Mouse (Mus musculus): ENCODE measurements around the gene Mrpl50. TPM values are rescaled to one million over a fixed set of nuclear protein-coding genes. Genes with fewer than 3 reads are reported as not detected.

Mrpl50 gene
- 1.6 and 2.3 TPM in 2 replicates for polyA plus RNA-seq (2012; rRNA removed)

DNA sequence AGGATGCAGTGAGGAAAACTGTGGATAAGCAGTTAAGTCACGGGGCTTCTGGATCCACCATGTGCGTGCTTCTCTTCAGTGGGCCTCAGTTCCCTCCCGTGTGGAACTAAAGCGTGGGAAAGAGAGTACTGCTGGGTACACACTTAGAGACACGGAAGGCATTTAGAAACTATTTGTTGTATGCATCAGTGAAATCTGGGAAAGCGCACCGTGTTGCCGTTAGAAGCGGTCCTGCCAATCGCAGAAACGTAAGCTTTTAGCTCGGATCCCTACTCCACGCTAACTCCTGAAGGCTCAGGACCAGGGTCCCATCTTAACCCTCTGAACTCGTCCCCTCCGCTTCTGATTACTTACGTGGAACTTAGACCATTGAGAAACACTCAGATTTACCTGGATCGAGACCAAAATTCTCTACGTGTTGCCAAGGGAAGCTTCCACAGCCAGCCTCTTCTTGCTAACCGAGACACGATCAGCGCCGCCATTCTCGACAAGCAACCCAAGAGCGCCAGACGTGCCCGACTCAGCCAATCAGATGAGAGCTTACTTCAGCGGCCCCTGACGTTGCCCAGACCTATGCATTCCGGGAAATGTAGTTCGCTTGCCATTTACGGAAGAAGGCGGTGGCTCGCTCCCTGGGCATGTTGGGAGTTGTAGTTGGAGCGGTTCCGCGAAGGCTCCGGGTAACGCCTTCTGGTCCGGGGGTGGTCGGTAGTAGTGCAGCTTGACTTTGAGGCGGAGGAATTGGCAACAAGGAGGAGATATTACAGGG, at the start of gene Mrpl50, which contains the start of gene Zfp189:
Gene Mrpl50, minus strand, starts transcription at position 522 of the 769 bp plus-strand sequence.
Gene Zfp189, plus strand, starts transcription at position 605 of the 769 bp plus-strand sequence.

GRCm38 (mm10) chr4:49549383-49549782, 28.5 kb upstream of the Mrpl50 start, which contains the start of gene Aldob:
TSS of gene Aldob (minus strand) at chr4:49549546.

DNA sequence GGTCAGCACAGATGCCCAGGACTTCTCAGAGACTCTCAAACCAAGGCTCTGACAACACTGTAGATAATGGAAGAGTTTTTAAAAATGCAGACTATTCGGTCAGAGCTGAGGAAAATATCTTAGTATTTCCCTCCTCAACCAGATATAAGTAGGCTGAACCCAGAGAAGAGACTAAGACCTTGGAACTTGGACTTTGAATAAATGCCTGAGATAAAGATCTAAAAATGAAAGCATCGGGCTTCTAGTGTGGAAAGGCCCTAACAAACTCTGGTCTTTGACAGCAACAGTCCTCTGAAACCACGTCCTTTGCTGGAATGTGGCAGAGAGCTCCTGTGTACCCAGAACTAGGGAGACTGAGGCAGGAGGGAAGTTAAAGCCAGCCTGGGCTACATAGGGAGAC, 14.5 kb downstream of the Mrpl50 start, which contains the start of gene Baat:
Gene Baat, minus strand, starts transcription at position 172 of the 400 bp plus-strand sequence.

DNA sequence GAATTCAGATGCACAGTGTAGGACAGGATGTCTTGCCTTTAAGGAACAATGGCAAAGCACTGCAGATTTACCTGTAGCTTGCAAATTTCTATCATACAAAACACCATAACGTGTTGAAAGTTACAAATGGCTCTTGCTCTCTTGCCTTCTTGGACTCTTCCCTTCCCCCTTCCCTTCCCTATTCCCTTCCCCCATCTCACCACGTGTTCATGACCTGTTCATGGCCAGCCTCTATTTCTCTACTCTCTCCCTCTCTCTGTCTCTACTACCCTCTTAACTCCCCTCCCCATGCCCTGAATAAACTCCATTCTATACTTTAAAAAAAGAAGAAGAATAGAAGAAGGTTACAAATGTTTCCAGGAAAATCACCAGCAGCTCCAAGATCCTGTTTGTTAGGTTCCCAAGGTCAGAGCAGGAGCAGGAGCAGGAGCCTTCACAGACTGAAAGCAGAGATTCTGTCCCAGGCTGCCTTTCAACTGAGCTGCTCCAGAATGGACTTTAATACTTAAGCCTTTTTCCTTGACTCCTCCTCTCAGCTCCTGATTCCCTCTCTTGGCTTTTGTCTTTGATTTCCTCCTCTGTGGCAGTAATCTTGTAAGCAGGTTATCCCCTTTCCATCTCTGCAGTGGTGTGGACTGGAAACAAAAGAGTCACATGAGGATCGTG, 47.3 kb downstream of the Mrpl50 start, which contains the start of gene Acnat1:
Gene Acnat1, minus strand, starts transcription at position 478 of the 666 bp plus-strand sequence.

Other genes starting within 250 kb of the Mrpl50 start
- not detected in 2 replicates for gene Acnat2, start 112.9 kb downstream of the Mrpl50 start, polyA plus RNA-seq (2012; rRNA removed)
- 7.2 and 7.4 TPM in 2 replicates for gene Acnat1, start 47.2 kb downstream of the Mrpl50 start, polyA plus RNA-seq (2012; rRNA removed)
- 0.21 TPM in 1 of 2 replicates, not detected in the other for gene Baat, start 14.5 kb downstream of the Mrpl50 start, polyA plus RNA-seq (2012; rRNA removed)
- gene Zfp189, start 83 bp upstream of the Mrpl50 start, polyA plus RNA-seq (2012; rRNA removed): 0.31 and 0.36 TPM in 2 replicates
- 50.0 and 64.2 TPM in 2 replicates for gene Aldob, start 28.5 kb upstream of the Mrpl50 start, polyA plus RNA-seq (2012; rRNA removed)
- gene Tmem246, start 76.8 kb upstream of the Mrpl50 start, polyA plus RNA-seq (2012; rRNA removed): 102 and 149 TPM in 2 replicates
- 16.0 TPM in 2 replicates for gene Rnf20, start 110.9 kb upstream of the Mrpl50 start, polyA plus RNA-seq (2012; rRNA removed)
- gene Ppp3r2, start 160.9 kb upstream of the Mrpl50 start, polyA plus RNA-seq (2012; rRNA removed): 0.05 TPM in 1 of 2 replicates, not detected in the other